Mouse (Mus musculus): ENCODE measurements at regions not wholly inside any gene's neighbourhood (a gene's known extent, or its start where the extent isn't known, plus 50 kb on each side); places are given as distances from the start of the nearest gene placed in this dataset.

- Histone ChIP-seq H3K4me1 (ENCODE audit: control insufficient read depth, insufficient read depth, low read length) (no peaks in the 10 kb centered on the region), H3K4me3 (ENCODE audit: insufficient read depth, low read length) (no peak overlapping the region), H3K27ac (ENCODE audit: insufficient read depth, low read length) (no peak overlapping the region)
- TF ChIP-seq CTCF (IDR thresholded peaks at IDR 0.05; ENCODE audit: borderline replicate concordance, insufficient read depth, low read length), result no peak
- TF ChIP-seq POLR2A (IDR thresholded peaks at IDR 0.05; ENCODE audit: low read depth, low read length), result no peak
Observed at GRCm38 (mm10) chr6:11723519-11723918, 183.8 kb downstream of the Ndufa4 start.

GRCm38 (mm10) chr6:11720274-11720673, 187.0 kb downstream of the Ndufa4 start:
- H3K4me1 ChIP-seq (ENCODE audit: control insufficient read depth, insufficient read depth, low read length), result no peaks in the 10 kb centered on the region
- H3K4me3 ChIP-seq (ENCODE audit: insufficient read depth, low read length), result no peak overlapping the region
- no peak overlapping the region for H3K27ac ChIP-seq (ENCODE audit: insufficient read depth, low read length)
- no peak for TF ChIP-seq POLR2A (IDR thresholded peaks at IDR 0.05; ENCODE audit: low read depth, low read length)
- TF ChIP-seq CTCF (IDR thresholded peaks at IDR 0.05; ENCODE audit: borderline replicate concordance, insufficient read depth, low read length), result no peak

- no peak for TF ChIP-seq POLR2A (IDR thresholded peaks at IDR 0.05; ENCODE audit: low read depth, low read length)
- TF ChIP-seq CTCF (IDR thresholded peaks at IDR 0.05; ENCODE audit: borderline replicate concordance, insufficient read depth, low read length), result no peak
- no peaks in the 10 kb centered on the region for H3K4me1 ChIP-seq (ENCODE audit: control insufficient read depth, insufficient read depth, low read length)
- no peak overlapping the region for H3K27ac ChIP-seq (ENCODE audit: insufficient read depth, low read length)
Observed at GRCm38 (mm10) chr6:11710581-11710980, 196.7 kb downstream of the Ndufa4 start.

GRCm38 (mm10) chr6:11709465-11709864, 197.8 kb downstream of the Ndufa4 start:
- Histone ChIP-seq H3K4me1 (ENCODE audit: control insufficient read depth, insufficient read depth, low read length) (no peaks in the 10 kb centered on the region), H3K4me3 (ENCODE audit: insufficient read depth, low read length) (no peak overlapping the region), H3K27ac (ENCODE audit: insufficient read depth, low read length) (no peak overlapping the region)
- no peak for TF ChIP-seq CTCF (IDR thresholded peaks at IDR 0.05; ENCODE audit: borderline replicate concordance, insufficient read depth, low read length)
- no peak for TF ChIP-seq POLR2A (IDR thresholded peaks at IDR 0.05; ENCODE audit: low read depth, low read length)

More at GRCm38 (mm10) chr6:11710581-11710980, 196.7 kb downstream of the Ndufa4 start:
- no peak overlapping the region for H3K4me3 ChIP-seq (ENCODE audit: insufficient read depth, low read length)
